Mouse (Mus musculus) liver (tissue): Measurements from ENCODE around the gene Ccl11.

Experiments
- DNase-seq: peaks from one replicate; pipeline ENCODE4 v3.0.0-alpha.2; 2020; ENCODE audit warnings: mixed read lengths

Ccl11 gene

DNA sequence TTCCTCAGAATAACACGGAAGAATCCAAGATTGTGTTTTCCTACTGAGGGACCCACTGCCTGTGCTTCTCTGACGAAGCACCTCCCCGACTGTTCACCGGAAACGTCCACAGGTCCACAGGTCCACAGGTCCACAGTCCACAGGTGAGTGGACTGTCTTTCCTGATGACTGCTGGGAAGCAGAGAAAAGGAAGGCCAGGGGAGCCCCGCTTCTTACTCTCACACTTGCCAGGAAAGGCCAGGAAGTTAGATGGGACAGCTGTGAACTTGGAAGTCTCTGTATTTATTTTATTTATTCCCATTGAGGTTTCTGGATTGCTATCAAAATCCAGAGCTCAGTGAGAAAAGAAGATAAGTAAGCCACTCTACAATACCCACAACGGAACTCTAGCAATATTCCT is 3.8 kb upstream of the Ccl11 start:
- DNase-seq, result no peak

DNA sequence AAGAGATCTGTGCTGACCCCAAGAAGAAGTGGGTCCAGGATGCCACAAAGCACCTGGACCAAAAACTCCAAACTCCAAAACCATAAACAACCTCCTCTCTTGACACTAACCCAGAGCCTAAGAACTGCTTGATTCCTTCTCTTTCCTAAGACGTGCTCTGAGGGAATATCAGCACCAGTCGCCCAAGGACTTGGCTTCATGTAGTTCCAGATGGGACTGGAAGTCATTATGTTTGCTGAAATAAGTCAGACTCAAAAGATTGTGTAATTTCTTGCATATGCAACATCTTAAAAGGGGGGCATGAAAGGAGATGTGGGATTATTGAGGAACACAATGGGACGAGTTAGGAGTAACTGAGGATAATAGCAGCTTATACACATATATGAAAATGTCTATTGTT is 4.6 kb downstream of the Ccl11 start:
- DNase-seq, result no peak

DNA sequence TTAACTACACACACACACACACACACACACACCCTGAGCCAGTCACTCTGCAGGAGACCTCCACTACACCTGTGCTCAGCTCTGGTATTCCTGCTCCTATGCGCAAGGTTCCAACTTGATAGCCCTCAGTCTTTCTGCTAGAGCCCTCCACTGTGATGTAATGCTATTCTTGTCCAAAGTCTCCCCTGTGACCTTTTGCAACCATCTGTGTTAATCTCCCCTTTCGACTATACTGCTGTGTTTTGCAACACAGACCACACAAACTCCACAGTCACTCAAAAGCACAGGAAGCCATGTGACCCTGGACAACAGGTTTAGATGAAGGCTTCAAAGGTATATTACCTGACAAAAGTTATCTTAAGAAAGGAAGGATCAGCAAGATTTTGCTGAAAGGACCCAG is 5.8 kb downstream of the Ccl11 start:
- no peak for DNase-seq

DNA sequence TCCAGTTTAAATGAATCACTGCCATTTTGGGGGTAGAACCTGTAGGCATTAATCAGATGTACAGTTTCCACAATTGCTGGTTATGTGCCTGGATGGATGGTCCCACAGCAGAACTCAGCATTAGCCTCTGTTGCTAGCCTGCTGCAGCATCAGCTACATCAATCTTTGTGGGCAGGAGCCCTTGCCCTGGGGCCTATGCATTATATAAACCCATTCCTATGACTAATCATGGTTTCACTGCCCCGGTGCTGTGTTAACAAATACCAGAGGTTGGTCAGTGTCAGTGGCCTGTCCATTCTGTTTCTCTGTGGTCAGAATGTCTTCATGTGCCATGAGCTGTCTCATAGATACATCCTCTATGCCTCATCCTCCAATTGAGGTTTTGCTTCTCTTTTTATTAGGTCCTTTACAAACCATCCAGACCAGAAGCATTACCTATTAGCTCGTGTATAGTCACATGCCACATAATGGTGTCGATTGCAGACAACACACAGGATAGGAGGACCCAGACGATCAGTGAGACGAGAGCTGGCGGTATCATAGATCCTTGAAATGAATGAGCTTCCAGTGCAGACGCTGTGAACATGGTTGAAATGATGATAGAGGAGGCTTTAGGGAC is 9.4 kb downstream of the Ccl11 start:
- DNase-seq, result no peak

DNA sequence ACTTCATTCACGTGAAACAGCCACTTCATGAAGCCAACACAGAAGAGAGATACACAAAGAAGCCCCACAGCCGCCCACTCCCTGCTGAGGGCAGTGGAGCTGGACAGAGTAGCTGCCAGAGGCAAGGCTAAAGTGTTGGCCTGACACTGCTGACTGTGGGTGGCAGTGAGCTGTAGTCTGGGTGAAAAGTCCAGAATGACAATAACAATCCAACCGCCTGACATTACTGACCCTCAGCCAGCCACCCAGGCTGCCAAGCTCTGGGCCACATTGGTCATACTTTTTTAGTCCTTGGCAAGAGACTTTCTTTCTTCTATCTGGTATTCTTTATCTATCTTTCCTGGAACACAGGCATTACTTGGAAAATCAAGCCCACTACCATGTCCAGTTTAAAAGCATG is 13.5 kb downstream of the Ccl11 start:
- no peak for DNase-seq

DNA sequence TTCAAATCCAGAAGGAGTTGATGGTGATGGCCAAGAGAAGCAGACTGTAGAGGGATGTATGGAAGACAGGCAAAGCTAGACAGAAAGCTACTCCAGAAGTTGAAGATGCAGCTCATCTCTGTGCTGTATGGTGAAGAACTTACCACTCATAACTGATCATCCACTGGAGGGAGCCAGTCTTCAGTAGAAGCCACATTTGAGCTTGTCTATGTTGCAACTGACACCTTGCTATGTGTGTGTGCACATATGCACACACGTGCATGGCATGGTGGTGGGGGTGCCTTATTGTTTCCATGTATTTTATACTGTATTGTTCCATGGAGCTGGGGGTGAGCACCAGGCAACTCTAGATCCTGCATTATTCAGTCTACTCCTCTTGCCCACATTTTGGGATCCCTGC is 14.8 kb downstream of the Ccl11 start:
- DNase-seq, result no peak

DNA sequence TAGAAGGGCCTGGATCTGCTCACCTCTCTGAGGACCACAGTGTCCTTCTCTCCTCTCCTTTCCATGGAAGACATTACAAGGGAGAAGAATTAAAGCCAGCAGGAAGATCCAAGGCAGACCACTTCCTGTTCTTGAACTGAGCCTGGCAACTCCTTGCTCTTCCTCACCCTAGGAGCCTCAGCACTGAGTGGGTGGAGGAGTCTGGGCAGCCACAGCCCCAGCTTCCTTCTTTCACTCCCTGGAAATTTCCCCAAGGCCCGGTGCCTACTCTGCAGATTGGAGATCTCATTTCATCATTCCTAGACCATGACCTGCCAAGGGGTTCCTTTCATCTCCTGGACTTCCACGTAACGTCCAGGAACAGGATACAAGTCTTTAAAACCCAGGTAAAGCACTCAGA is 15.4 kb downstream of the Ccl11 start:
- DNase-seq, result no peak

DNA sequence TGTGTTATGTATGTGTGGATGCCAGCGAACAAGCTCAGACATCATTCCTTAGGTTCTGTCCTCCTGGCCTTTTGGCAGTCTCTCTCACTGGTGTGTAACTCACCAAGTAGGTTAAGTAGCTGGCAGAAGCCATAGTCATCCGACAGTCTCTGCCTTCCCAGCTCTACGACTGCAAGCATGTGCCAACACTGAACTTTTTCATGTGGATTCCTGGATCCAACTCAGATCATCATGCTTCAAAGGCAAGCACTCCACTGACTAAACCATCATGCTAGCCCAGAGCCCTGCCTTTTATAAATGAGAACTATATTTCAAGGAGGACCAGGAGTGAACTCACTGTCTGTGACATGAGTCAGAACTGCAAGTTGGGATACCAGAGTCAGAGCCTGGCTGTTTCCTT is 16.1 kb downstream of the Ccl11 start:
- no peak for DNase-seq

DNA sequence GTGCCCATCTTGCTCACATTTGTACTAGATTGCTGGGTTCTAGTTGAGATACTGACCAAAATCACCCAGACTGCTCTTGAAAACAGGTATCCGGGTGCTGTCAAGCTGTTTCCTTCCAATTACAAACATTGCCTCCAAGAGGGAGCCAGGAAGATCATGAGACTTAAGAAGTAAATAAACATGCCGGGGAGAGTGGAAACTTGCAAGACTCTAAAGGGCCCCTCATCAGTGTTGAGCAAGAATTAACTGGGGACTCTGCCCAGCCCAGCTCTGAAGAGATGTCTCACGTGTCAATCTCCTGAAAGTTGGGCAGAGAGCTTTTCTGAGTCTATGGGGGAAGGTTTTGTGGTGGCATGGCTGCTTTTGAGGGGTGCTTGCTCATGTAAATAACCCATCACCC is 19.4 kb downstream of the Ccl11 start:
- no peak for DNase-seq

DNA sequence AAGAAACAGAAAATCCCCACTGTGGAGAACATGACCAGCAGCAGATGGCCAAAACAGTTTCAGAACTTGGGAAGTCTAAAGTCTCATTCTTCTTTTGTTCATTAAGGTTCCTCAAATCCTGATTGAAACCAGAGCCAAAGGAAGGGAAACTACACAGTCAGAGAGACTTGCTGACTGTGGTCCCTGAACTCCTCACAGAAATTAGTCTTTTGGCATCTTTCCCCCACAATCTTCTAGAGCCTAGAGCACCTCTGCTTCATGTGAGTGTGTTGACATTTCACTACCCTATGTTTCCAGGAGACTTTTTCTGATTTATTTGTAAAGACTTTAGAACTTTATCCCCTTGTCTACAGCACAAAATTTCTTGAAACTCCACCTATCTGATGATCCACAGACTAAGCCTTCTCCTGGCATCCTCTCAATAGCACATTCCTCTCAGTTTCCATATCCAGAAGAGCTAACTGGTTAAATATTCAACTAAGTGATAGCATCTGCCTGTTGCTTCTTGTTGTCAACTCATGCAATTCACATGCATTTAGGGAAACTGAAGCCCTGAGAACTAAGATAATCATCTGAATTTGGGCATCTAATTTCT is 20.6 kb downstream of the Ccl11 start:
- no peak for DNase-seq

DNA sequence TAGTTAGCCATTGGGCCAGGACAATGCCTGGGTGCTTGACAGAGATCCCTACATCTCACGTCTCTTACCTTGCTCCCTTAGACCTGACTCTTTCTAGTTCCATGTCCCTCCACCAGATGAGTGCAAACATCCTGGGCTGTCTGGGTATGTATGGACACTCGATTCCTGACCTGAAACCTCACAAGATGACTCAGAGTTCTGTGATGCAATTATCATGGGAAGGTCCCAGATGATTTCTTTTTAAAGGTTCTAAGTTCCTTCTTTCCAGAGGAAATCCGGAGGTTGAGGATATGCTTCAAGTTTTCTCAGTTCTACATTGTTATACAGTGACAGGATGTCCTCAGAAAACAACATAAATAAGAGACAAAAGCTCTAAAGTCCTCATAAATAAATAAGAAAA is 23.2 kb downstream of the Ccl11 start:
- no peak for DNase-seq

DNA sequence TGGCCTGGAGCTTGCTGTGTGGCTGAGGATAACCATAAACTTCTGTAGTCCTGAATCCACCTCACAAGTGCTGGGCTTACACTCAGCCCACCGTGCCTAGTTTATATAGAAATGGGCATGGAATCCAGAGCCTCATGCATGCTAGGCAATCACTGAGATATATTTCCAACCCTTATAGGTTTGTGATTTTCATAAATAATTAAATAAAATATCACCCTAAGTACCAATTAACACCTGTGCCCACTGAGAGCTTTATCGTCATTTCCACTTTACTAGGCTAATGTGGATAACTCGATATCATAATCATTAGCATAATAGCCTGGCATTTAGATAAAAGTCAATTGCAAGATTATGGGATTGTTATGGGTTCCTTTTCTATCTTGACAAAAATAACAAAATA is 26.7 kb downstream of the Ccl11 start:
- DNase-seq, result no peak

DNA sequence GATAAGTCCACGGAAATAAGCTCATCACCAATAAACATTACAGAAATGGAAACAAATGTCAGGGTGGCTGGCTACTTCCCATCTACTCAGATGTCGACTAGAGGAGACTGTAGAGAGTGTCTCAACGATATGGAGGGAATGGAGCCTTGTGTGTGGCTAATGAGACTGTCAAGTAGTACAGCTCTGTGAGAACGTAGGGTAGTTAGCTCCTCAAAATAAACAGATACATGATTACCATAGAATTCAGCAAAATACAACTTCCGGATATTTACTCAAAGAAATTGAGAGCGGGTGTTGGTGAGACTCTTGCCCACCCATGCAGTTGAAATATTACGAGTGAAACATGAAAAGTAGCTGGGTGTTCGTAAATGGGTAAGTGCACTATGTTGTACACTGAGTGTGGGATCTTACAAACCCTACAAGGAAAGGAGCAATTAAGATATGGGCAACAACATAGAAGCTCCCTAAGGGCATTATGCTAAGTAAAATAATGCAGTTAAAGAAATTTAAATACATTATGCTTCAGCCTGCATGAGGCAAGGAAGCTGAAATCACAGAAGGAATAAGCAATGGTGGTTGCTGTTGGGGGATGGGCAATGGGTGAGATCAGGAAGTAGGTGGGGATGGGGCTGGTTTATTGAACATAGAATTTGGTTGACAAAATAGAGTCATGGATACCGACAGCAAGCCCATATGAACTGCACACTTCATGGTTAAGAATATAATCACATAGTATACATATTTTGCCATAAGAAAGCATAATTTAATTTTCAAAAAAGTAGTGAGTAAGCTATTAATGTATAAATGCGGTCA is 42.1 kb downstream of the Ccl11 start:
- no peak for DNase-seq

DNA sequence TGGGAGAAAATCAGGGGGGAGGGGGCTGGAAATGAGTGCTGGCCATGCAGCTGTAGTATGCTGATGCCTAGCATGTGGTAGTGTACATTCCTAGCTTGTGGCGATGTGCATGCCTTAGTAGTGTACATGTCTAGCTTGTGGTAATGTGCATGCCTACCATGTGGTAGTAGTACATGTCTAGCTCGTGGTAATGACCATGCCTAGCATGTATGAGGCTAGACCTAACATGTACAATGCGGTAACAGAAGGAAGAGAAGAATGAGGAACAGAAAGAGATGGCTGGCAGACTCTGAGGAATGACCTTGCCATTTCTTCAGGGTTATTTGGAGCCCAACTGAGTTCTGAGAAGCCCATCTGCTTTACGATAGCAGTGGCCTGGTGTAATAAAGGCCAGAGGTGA is 43.5 kb downstream of the Ccl11 start:
- no peak for DNase-seq

DNA sequence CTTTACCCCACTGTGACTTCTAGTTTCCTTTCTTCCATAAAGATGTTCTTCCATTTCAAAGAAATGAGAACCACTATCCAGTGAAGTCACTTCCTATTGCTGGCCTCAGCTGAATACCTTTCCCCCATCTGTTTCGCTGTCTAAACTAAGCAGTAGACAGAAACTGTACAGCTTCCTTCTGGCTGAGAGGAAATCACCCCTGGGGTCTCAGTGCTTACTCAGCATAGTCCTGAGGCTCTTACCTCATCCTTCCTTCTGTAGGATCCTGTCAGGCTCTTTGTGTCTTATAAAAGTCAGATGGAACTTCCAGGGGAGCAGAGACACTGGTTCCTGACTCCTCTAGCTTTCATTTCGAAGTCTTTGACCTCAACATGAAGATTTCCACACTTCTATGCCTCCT is 43.9 kb downstream of the Ccl11 start, which contains the start of gene Ccl12:
Ccl12 (plus strand) TSS at position 317 of the 400 bp plus-strand sequence.
- no peak for DNase-seq

DNA sequence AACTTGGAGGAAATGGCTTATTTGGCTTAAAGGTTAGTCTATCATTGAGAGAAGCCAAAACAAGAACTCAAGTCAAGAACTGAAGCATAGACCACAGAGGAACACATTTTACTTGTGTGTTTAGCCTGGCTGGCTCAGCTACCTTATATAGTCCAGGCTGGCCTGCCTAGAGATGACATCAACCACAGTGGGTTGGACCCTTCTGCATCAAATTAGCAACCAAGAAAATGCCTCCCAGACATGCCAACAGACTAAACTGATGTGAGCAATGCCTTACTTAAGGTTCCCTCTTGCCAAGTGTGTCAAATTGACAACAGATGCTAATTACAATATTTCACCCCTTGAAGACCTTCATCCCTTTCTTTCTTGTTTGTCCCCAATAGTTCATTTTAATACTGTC is 52.0 kb downstream of the Ccl11 start:
- DNase-seq, result no peak

DNA sequence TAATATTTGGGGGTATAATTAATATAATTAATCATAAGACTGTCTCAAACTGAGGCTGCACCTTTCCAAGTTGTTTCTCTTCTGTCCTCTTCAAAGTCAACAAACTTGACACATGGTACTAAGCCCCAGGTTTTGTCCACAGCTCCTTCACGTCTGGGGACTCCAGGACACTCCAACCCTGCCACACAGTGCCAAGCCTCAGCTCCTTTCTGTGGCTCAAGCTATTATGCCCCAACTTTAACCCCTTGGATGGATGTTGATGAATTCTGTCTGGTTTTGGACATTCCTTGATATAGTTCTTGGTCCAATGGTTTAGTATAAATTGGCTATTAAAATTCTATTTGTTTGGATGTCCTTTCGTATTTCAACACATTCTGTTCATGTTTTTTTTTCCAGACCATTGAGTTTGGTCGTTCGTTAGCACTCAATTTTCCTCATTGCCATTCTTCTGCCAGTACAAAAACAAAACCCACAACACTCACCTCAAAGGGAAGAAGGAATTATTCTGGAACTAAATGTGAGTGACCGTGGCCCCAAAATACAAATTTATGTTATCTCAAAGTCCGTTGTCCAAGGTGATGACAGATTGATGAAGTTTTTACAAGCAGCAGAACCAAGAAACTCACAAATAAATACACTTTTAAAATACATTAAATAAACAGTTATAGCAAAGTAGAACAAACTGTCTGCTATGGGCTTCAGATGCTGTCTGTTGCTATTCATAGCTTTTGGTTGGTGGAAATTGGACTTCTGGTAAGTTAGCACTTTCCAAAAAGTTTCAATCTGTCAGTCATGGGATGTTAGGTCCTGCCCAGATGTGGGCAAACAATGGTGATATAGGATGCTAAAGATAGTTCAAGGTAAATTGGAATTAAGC is 53.0 kb downstream of the Ccl11 start:
- DNase-seq, result no peak
